Mouse (Mus musculus) hindbrain, postnatal 0 days (tissue): Measurements from ENCODE around the gene Zmynd19. TPM values are rescaled to one million over a fixed set of nuclear protein-coding genes. Genes with fewer than 3 reads are reported as not detected.

Experiments
- ATAC-seq: fragments of 200-750 bp; cut with Nextera tagmentation; 2 replicates; pipeline ENCODE4 v1.8.0; 2017; ENCODE audit warnings: mild to moderate bottlenecking, moderate TSS enrichment, moderate library complexity
- DNase-seq: peaks from one replicate; pipeline ENCODE4 v3.0.0-alpha.2; 2015; ENCODE audit warnings: low spot score
- H3K27ac ChIP-seq: fragments of 300-500 bp; sonication (generic); 2 replicates; pipeline ENCODE4 v1.5.1; 2014; ENCODE audit warnings: mild to moderate bottlenecking
- H3K27me3 ChIP-seq: fragments of 300-500 bp; sonication (generic); 2 replicates; pipeline ENCODE4 v1.6.1; 2014; ENCODE audit warnings: low read length, mixed read lengths; ENCODE audit not compliant: insufficient read depth
- H3K36me3 ChIP-seq: fragments of 300-500 bp; sonication (generic); 2 replicates; pipeline ENCODE4 v1.6.1; 2014; ENCODE audit warnings: low read length, mixed read lengths; ENCODE audit not compliant: insufficient read depth
- H3K4me1 ChIP-seq: fragments of 300-500 bp; sonication (generic); 2 replicates; pipeline ENCODE4 v1.6.1; 2014; ENCODE audit warnings: antibody characterized with exemption, low read length, mixed read lengths; ENCODE audit not compliant: insufficient read depth
- H3K4me2 ChIP-seq: fragments of 300-500 bp; sonication (generic); 2 replicates; pipeline ENCODE4 v1.6.1; 2014; ENCODE audit warnings: low read depth, mild to moderate bottlenecking, low read length, moderate library complexity, mixed read lengths
- H3K4me3 ChIP-seq: fragments of 300-500 bp; sonication (generic); 2 replicates; pipeline ENCODE4 v1.5.1; 2014; ENCODE audit warnings: low read length
- H3K9ac ChIP-seq: fragments of 300-500 bp; sonication (generic); replicated peaks from 2 replicates; pipeline ENCODE4 v1.6.1; 2014; ENCODE audit warnings: mild to moderate bottlenecking, low read length, moderate library complexity, mixed read lengths
- H3K9me3 ChIP-seq: fragments of 300-500 bp; sonication (generic); 2 replicates; pipeline ENCODE4 v1.6.1; 2016; ENCODE audit warnings: low read length, mixed read lengths
- CTCF ChIP-seq: IDR thresholded peaks from 2 replicates; pipeline ENCODE4 v1.5.1; 2016; ENCODE audit warnings: antibody characterized with exemption, control low read depth, low read depth
- WGBS: fragments of 180-500 bp; shearing (Covaris S2); extraction: QIAGEN DNeasy Blood & Tissue Kit; methylation state at CpG from one replicate; pipeline ENCODE4 v1.1.7; 2014; 5-methylcytosine and 5-hydroxymethylcytosine counted together
- polyA plus RNA-seq: library from polyadenylated mRNA; unstranded; fragments of >200 nt; fragmentation: Nextera tagmentation; extraction: Ambion mirVana; gene quantifications from 2 replicates; pipeline ENCODE4 v1.2.1, GENCODE M21; 2015
- total RNA-seq: library from RNA; depleted of rRNA; stranded (reverse); fragments of >200 nt; gene quantifications from 2 replicates; pipeline ENCODE4 v1.2.3, GENCODE M21; 2014

Gene Zmynd19
- total and polyA plus RNA-seq, 2 experiments from 2014 or later = 21.0 to 23.2 TPM

- TF ChIP-seq CTCF = no peak
- H3K27ac ChIP-seq = no peak overlapping the region
- no peak overlapping the region for H3K4me2 ChIP-seq
- H3K4me1 ChIP-seq = no peaks in the 10 kb centered on the region
- WGBS = 91% methylated on average over 4 of the region's 4 CpGs
- no peaks in the 10 kb centered on the region for H3K27me3 ChIP-seq
- H3K4me3 ChIP-seq = no peak overlapping the region
- no peaks in the 10 kb centered on the region for H3K9me3 ChIP-seq
- no peaks in the 10 kb centered on the region for H3K36me3 ChIP-seq
- H3K9ac ChIP-seq = no peak overlapping the region
- DNase-seq (no peak), ATAC-seq (no peak)
Observed at GRCm38 (mm10) chr2:24912189-24912588, 37.4 kb upstream of the Zmynd19 start.

- H3K27me3 ChIP-seq = no peaks in the 10 kb centered on the region
- no peak for TF ChIP-seq CTCF
- ATAC-seq = no peak
Observed at GRCm38 (mm10) chr2:24912589-24912988, 37.0 kb upstream of the Zmynd19 start.

GRCm38 (mm10) chr2:24914762-24915161 is 34.8 kb upstream of the Zmynd19 start:
- no peak for DNase-seq
- Histone ChIP-seq H3K4me2 (no peak overlapping the region), H3K4me3 (no peak overlapping the region), H3K27ac (no peak overlapping the region), H3K27me3 (no peaks in the 10 kb centered on the region), H3K9me3 (no peaks in the 10 kb centered on the region), H3K9ac (no peak overlapping the region), H3K4me1 (peaks cover 10% of the 10 kb centered on the region), H3K36me3 (no peaks in the 10 kb centered on the region)
- ATAC-seq = no peak
- no peak for TF ChIP-seq CTCF
- 63% methylated on average over 3 of the region's 3 CpGs for WGBS

More at GRCm38 (mm10) chr2:24912589-24912988, 37.0 kb upstream of the Zmynd19 start:
- Histone ChIP-seq H3K4me3 (no peak overlapping the region), H3K9ac (no peak overlapping the region), H3K4me2 (no peak overlapping the region), H3K27ac (no peak overlapping the region), H3K36me3 (no peaks in the 10 kb centered on the region), H3K4me1 (peaks cover 2% of the 10 kb centered on the region), H3K9me3 (no peaks in the 10 kb centered on the region)
- no peak for DNase-seq

GRCm38 (mm10) chr2:24918930-24919838 is 30.4 kb upstream of the Zmynd19 start, which contains the start of gene Ehmt1:
TSS of gene Ehmt1 (minus strand) at chr2:24919614.
- WGBS = under 1% methylated on average over 106 of the region's 112 CpGs
- peak within 1 kb of the TSS; percentile 98 for H3K27ac ChIP-seq
- no peaks in the 10 kb centered on the region for H3K36me3 ChIP-seq
- no peaks in the 10 kb centered on the region for H3K27me3 ChIP-seq
- no peaks in the 10 kb centered on the region for H3K9me3 ChIP-seq
- DNase-seq (peak; percentile 97), ATAC-seq (peak; percentile 98)
- peaks cover 10% of the 10 kb centered on the region for H3K4me1 ChIP-seq
- peak within 1 kb of the TSS; percentile 96 for H3K4me3 ChIP-seq
- TF ChIP-seq CTCF = peak; percentile 22; the same call in 1 of the 2 replicates
- peak within 1 kb of the TSS; percentile 83 for H3K4me2 ChIP-seq
- H3K9ac ChIP-seq = peak within 1 kb of the TSS; percentile 96

- no peaks in the 10 kb centered on the region for H3K27me3 ChIP-seq
- WGBS = 10% methylated on average over 8 of the region's 8 CpGs
- H3K4me1 ChIP-seq = peaks cover 10% of the 10 kb centered on the region
- H3K4me2 ChIP-seq = peak overlapping the region; percentile 83
- peak overlapping the region; percentile 96 for H3K9ac ChIP-seq
- H3K36me3 ChIP-seq = no peaks in the 10 kb centered on the region
- H3K9me3 ChIP-seq = no peaks in the 10 kb centered on the region
- ATAC-seq = peak; percentile 64
- TF ChIP-seq CTCF = no peak
- H3K27ac ChIP-seq = peak overlapping the region; percentile 98
- DNase-seq = no peak
- peak overlapping the region; percentile 96 for H3K4me3 ChIP-seq
Observed at GRCm38 (mm10) chr2:24919839-24920175, 29.8 kb upstream of the Zmynd19 start.

GRCm38 (mm10) chr2:24923561-24923960 is 26.0 kb upstream of the Zmynd19 start:
- no peak overlapping the region for H3K4me3 ChIP-seq
- H3K36me3 ChIP-seq = peaks cover 9% of the 10 kb centered on the region; the same call in 1 of the 2 replicates
- DNase-seq (peak; percentile 38), ATAC-seq (no peak)
- 55% methylated on average over 2 of the region's 2 CpGs for WGBS
- no peak overlapping the region for H3K27ac ChIP-seq
- peak; percentile 58 for TF ChIP-seq CTCF
- H3K9ac ChIP-seq = no peak overlapping the region
- H3K9me3 ChIP-seq = no peaks in the 10 kb centered on the region
- no peaks in the 10 kb centered on the region for H3K27me3 ChIP-seq
- H3K4me1 ChIP-seq = no peaks in the 10 kb centered on the region
- H3K4me2 ChIP-seq = no peak overlapping the region

- H3K36me3 ChIP-seq = peaks cover 9% of the 10 kb centered on the region; the same call in 1 of the 2 replicates
- no peaks in the 10 kb centered on the region for H3K27me3 ChIP-seq
- H3K4me1 ChIP-seq = no peaks in the 10 kb centered on the region
- no peak overlapping the region for H3K4me2 ChIP-seq
- no peaks in the 10 kb centered on the region for H3K9me3 ChIP-seq
- H3K9ac ChIP-seq = no peak overlapping the region
- DNase-seq = no peak
- TF ChIP-seq CTCF = no peak
- H3K4me3 ChIP-seq = no peak overlapping the region
- no peak for ATAC-seq
- 87% methylated on average over 8 of the region's 8 CpGs for WGBS
- no peak overlapping the region for H3K27ac ChIP-seq
Observed at GRCm38 (mm10) chr2:24925284-24925683, 24.3 kb upstream of the Zmynd19 start.
